Mouse (Mus musculus) kidney, postnatal 0 days (tissue): ENCODE results near the gene Sap30l. TPM values are rescaled to one million over a fixed set of nuclear protein-coding genes. Genes with fewer than 3 reads are reported as not detected.

ENCODE experiments used
- ATAC-seq: fragments of 200-750 bp; cut with Nextera tagmentation; replicated peaks from 2 replicates; pipeline ENCODE4 v1.8.0; 2017; ENCODE audit warnings: low read depth, moderate number of reproducible peaks, moderate TSS enrichment, moderate library complexity; ENCODE audit not compliant: low FRiP score
- DNase-seq: peaks from one replicate; pipeline ENCODE4 v3.0.0-alpha.2; 2016; ENCODE audit warnings: low spot score
- H3K27ac ChIP-seq: fragments of 300-500 bp; sonication (generic); 2 replicates; pipeline ENCODE4 v1.5.1; 2014; ENCODE audit warnings: mild to moderate bottlenecking
- H3K27me3 ChIP-seq: fragments of 300-500 bp; sonication (generic); 2 replicates; pipeline ENCODE4 v1.6.1; 2014; ENCODE audit warnings: low read length, mixed read lengths; ENCODE audit not compliant: insufficient read depth
- H3K36me3 ChIP-seq: fragments of 300-500 bp; sonication (generic); 2 replicates; pipeline ENCODE4 v1.6.1; 2014; ENCODE audit warnings: low read length, mixed read lengths; ENCODE audit not compliant: insufficient read depth
- H3K4me1 ChIP-seq: fragments of 300-500 bp; sonication (generic); replicated peaks from 2 replicates; pipeline ENCODE4 v1.6.1; 2014; ENCODE audit warnings: antibody characterized with exemption, low read length, mixed read lengths; ENCODE audit not compliant: insufficient read depth
- H3K4me2 ChIP-seq: fragments of 300-500 bp; sonication (generic); 2 replicates; pipeline ENCODE4 v1.6.1; 2014; ENCODE audit warnings: mild to moderate bottlenecking, low read length, moderate library complexity, mixed read lengths
- H3K4me3 ChIP-seq: fragments of 300-500 bp; sonication (generic); replicated peaks from 2 replicates; pipeline ENCODE4 v1.5.1; 2014; ENCODE audit warnings: low read depth, low read length
- H3K9ac ChIP-seq: fragments of 300-500 bp; sonication (generic); 2 replicates; pipeline ENCODE4 v1.6.1; 2014; ENCODE audit warnings: low read depth, low read length
- H3K9me3 ChIP-seq: fragments of 300-500 bp; sonication (generic); replicated peaks from 2 replicates; pipeline ENCODE4 v1.6.1; 2016; ENCODE audit warnings: low read length, inconsistent platforms, mixed read lengths
- CTCF ChIP-seq: IDR thresholded peaks from 2 replicates; pipeline ENCODE4 v1.5.1; 2016; ENCODE audit warnings: antibody characterized with exemption, low read depth, mild to moderate bottlenecking, moderate library complexity
- WGBS: fragments of 180-500 bp; shearing (Covaris S2); extraction: QIAGEN DNeasy Blood & Tissue Kit; methylation state at CpG from one replicate; pipeline ENCODE4 v1.1.7; 2014; 5-methylcytosine and 5-hydroxymethylcytosine counted together
- polyA plus RNA-seq: library from polyadenylated mRNA; unstranded; fragments of >200 nt; fragmentation: Nextera tagmentation; extraction: Ambion mirVana; gene quantifications from 2 replicates; pipeline ENCODE4 v1.2.1, GENCODE M21; 2015

The Sap30l gene
- polyA plus RNA-seq: 12.6 and 19.1 TPM in 2 replicates

DNA sequence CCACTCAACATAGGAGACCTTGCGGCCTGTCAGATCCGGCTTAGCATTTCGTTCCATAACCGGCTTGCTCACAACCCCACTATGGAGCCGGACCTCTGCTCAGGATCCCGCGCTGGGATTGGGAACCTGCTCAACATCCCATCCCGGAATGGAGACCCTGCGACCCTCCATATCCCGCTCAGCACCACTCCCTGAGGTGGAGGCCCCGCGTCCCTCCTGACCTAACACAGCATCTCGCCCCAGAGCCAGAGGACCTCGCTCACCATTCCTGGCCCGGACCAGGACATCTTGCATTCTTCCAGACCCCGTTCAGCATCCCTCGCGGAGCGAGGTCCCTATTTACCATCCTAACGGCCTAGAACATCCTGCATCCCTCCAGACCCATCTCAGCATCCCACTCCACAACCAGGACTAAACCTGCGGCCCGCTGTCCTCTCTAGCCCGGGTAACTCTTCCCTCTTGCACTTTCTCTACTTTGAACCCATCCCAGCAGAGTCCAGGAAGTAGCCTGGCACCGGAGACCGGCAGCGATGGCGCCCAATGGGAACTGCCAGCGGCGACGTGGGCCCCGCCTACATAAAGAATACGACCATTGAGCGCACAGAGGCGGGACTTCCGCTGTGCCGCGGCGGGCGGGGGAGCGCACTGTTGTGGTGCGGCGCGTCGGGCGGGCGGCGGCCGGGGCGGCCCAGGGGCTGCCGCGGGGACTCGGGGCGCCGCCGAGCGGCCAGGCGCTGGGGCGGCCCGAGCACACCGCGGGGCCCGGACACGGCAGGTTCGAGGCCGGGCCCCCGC is at the start of gene Sap30l:
Sap30l (plus strand) TSS at position 667 of the 795 bp plus-strand sequence.
- ATAC-seq: peak; percentile 96
- TF ChIP-seq CTCF: no peak
- Histone ChIP-seq H3K4me3 (peak within 1 kb of the TSS; percentile 95), H3K4me1 (no peaks in the 10 kb centered on the region; the same call in 1 of the 2 replicates), H3K27me3 (no peaks in the 10 kb centered on the region), H3K4me2 (peak within 1 kb of the TSS; percentile 98), H3K36me3 (no peaks in the 10 kb centered on the region), H3K27ac (peak within 1 kb of the TSS; percentile 80), H3K9me3 (no peaks in the 10 kb centered on the region), H3K9ac (peak within 1 kb of the TSS; percentile 92)
- DNase-seq: peak; percentile 98
- under 1% methylated on average over 62 of the region's 66 CpGs for WGBS

DNA sequence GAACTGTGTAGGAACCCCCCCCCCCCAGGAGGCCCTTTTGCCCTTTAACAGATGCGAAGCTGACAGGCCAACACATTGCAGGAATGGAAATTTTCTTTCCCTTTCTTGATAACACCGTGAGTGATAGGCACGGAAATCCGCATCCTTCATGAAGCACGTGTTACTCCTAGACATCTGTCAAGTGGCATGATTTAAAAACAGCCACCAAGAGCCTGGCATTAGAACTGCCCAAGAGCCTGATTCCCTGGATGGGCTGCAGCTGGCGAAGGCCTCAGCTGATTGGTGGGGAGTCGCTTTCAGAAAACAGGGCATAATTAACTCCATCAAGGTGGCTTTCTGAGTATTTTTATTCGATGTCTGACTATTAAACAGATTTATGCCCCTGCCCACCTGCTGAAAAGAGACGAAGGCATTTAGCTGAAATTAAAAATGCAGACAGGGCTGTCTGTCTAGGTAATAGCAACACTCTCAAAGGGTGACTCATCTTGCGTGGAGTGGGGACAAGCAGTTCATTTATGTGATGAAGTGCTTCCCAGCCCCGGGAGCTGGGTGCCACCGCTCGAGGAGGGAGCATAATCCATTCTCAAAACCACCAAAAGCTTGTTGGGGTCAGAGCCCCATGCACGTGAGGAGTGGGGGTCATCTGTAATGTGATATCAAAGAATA is 47.8 kb upstream of the Sap30l start:
- Histone ChIP-seq H3K4me3 (no peak overlapping the region), H3K27me3 (no peaks in the 10 kb centered on the region), H3K27ac (no peak overlapping the region), H3K9ac (no peak overlapping the region), H3K9me3 (no peaks in the 10 kb centered on the region), H3K4me2 (no peak overlapping the region), H3K4me1 (no peaks in the 10 kb centered on the region), H3K36me3 (no peaks in the 10 kb centered on the region)
- 47% methylated on average over 14 of the region's 14 CpGs for WGBS
- no peak for ATAC-seq
- DNase-seq: no peak
- no peak for TF ChIP-seq CTCF

DNA sequence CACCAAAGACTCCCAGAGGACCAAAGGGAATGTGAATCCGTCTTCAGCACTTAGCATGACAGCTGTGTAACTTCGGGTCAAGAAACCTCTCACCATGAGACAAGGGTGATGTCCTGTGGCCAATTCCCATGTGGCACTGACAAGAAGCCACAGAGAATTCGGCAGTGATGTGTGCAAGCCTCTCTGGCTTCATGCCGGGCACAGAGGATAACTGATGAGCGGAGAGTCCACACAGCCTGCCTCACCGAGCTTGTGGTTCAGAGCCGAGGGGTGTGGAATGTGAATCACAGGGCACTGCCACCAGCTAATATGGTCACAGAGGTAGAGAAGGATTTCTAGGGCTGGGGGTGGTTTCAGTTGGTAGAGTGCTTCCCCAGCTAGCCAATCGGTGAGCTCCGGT is 42.8 kb upstream of the Sap30l start:
- H3K4me2 ChIP-seq: no peak overlapping the region
- DNase-seq: no peak
- 68% methylated on average over 9 of the region's 9 CpGs for WGBS
- ATAC-seq: no peak
- H3K9me3 ChIP-seq: no peaks in the 10 kb centered on the region
- TF ChIP-seq CTCF: no peak
- no peak overlapping the region for H3K4me3 ChIP-seq
- no peaks in the 10 kb centered on the region for H3K27me3 ChIP-seq
- H3K27ac ChIP-seq: no peak overlapping the region
- H3K4me1 ChIP-seq: no peaks in the 10 kb centered on the region
- H3K36me3 ChIP-seq: no peaks in the 10 kb centered on the region
- no peak overlapping the region for H3K9ac ChIP-seq

DNA sequence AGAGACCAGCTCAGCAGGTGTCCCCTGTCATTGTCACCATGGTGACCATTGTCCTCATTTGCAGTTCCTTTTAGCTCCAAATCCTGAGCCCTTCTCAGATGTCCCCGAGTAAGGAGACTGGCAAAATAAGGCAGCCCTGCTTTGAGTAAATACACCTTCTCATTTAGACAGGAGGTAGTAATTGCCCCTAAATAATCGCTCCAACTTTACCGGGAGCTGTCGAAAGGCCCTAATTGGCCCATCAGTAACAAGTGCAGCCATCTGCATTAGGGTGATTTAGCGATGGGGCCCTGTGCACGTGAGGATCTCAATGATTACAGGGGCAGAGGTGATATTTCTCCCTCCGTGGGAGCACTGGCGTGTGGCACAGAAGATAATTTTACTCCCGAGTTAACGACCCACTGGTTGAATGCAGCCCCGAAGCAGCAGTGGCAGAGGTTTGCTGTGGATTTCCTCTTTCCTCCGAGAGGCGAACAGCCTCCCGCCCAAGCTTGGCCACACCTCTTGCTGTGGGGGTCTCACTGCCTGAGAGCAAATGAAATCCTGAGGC is 40.9 kb upstream of the Sap30l start:
- no peak for TF ChIP-seq CTCF
- Histone ChIP-seq H3K4me3 (no peak overlapping the region), H3K4me1 (no peaks in the 10 kb centered on the region), H3K27ac (no peak overlapping the region), H3K27me3 (no peaks in the 10 kb centered on the region), H3K36me3 (no peaks in the 10 kb centered on the region), H3K9me3 (no peaks in the 10 kb centered on the region), H3K9ac (no peak overlapping the region), H3K4me2 (no peak overlapping the region)
- WGBS: 12% methylated on average over 14 of the region's 14 CpGs
- ATAC-seq (no peak; the same call in 1 of the 2 replicates), DNase-seq (peak; percentile 61)

DNA sequence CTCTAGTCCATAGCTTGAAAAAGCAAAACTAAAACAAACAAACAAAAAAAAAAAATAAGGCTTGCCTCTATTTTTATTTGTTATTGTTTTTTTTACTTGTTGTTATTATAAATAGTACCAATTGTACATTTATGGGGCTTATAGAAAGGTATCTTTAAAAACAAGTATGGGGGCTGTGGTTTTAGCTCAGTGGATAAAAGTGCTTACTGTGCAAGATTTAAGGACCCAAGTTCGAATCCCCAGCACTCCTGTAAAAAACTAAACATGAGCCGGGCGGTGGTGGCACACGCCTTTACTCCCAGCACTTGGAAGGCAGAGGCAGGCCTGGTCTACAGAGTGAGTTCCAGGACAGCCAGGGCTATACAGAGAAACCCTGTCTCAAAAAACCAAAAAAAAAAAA is 40.1 kb upstream of the Sap30l start:
- Histone ChIP-seq H3K4me2 (no peak overlapping the region), H3K9ac (no peak overlapping the region), H3K27ac (no peak overlapping the region), H3K4me1 (no peaks in the 10 kb centered on the region), H3K4me3 (no peak overlapping the region), H3K36me3 (no peaks in the 10 kb centered on the region), H3K9me3 (no peaks in the 10 kb centered on the region), H3K27me3 (no peaks in the 10 kb centered on the region)
- ATAC-seq (no peak), DNase-seq (no peak)
- WGBS: 94% methylated on average over 4 of the region's 4 CpGs
- no peak for TF ChIP-seq CTCF

DNA sequence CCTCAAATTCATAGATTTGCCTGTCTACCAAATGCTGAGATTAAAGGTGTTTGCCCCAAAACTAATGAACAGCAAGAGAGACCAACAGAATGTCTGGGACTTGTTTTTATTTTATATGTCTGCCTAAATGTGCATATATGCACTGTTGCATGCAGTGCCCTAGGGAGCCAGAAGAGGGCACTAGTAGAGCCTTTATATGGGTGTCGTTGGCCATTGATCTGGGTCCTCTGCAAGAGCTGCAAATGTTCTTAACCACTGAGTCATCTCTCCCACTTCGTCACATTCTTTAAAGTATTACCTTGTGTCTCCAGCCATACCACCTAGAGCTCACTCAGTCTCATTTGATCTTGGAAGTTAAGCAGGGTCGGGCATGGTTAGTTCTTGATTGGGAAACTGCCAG is 37.3 kb upstream of the Sap30l start:
- Histone ChIP-seq H3K4me3 (no peak overlapping the region), H3K27ac (no peak overlapping the region), H3K27me3 (no peaks in the 10 kb centered on the region), H3K4me1 (no peaks in the 10 kb centered on the region), H3K4me2 (no peak overlapping the region), H3K9me3 (no peaks in the 10 kb centered on the region), H3K9ac (no peak overlapping the region), H3K36me3 (no peaks in the 10 kb centered on the region)
- peak; percentile 47 for TF ChIP-seq CTCF
- WGBS: 86% methylated on average over 3 of the region's 3 CpGs
- DNase-seq: no peak
- no peak for ATAC-seq
